Mouse (Mus musculus) left cerebral cortex, postnatal 14 days (tissue): ENCODE measurements around the gene Slc16a10. TPM values are rescaled to one million over a fixed set of nuclear protein-coding genes. Genes with fewer than 3 reads are reported as not detected.

ENCODE experiments used
- DNase-seq, 2 experiments: peaks; one replicate each; pipeline ENCODE4 v3.0.0; 2021 to 2022; ENCODE audit warnings: low spot score in 2 of 2, mixed read lengths in 1 of 2
- intact Hi-C: fragments of 180-260 bp; cut with DNase I; formaldehyde crosslinking; loops from one replicate; pipeline ENCODE4 v1.15.1; 2025
- total RNA-seq, 2 experiments: library from RNA; stranded (reverse); gene quantifications; 2 replicates each; pipeline ENCODE4 v1.2.3; 2021

The Slc16a10 gene
- total RNA-seq, 2 experiments from 2014 or later = 2.7 to 3.9 TPM

DNA sequence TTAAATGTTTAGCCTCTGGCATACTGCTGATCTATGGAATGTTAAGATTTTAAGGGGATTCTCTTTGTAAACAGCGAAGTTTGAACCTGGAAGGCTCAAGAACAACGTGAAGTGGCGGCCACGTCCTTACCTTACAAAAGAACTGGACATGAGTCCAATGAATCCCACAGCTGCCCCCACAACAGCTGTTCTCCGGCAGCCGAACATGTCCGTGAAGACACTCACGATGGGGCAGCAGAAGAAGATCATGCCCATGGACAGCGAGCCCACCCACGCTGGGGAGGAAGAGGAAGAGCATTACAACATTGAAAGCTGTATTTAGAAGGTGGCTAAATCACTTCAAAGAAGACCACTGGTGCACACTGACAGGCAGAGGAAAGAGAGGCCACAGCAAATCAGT lies 61.5 kb downstream of the Slc16a10 start:
- intact Hi-C loops = no loop called here
- DNase-seq = no peak

- intact Hi-C loops = no loop called here
- no peak for DNase-seq
Measured at GRCm38 (mm10) chr10:40079256-40079655, 62.8 kb downstream of the Slc16a10 start.

GRCm38 (mm10) chr10:40077960-40078353 lies 64.1 kb downstream of the Slc16a10 start:
- DNase-seq = no peak
- intact Hi-C loops = no loop called here

DNA sequence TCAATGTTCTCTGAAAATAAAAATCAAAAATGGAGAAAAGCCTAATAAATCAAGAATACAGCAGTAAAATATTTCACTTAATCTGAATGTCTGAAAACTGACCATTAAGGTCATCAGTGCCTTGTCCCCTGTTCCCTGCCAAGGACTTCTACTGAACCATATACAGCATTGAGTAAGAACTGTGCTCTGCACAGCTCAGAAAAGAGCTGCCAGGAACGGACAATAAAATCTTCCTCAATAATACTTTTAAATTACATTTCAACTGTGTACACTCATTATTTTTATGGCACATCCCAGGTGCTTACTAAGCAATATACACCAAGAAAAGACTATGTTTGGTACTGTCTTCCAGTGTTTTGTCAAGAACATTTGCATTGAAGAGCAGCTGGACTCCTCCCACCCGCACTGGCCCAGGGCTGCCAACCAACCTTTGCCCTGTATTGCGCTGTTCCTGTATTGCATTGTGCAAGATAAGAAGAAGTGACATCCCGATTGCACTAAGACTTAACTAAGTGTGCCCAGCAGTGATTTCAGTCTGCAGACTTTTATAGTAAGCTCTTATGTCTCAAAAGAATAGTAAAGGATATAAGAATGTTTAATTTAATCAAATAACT lies 64.6 kb downstream of the Slc16a10 start:
- intact Hi-C loops = no loop called here
- no peak for DNase-seq

DNA sequence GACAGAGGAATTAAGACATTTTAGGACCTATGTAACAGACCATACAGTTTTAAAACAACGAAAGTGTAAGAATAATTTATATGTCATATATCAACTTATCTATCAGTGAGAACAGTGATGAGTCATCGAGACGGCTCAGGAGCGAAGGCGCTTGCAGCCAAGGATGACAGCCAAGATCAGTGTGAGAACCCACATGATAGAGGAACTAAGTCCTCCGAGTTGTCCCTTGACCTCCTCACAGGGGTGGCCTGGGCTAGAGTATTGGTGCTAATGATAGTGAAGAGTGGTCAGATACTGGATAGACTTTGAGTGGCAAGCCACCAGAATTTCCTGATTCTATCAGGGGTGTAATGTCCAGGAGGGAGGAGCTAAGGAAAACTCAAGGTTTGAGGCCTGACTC lies 68.5 kb downstream of the Slc16a10 start:
- DNase-seq = no peak
- intact Hi-C loops = no loop called here

GRCm38 (mm10) chr10:40070684-40071083 lies 71.4 kb downstream of the Slc16a10 start:
- intact Hi-C loops = no loop called here
- DNase-seq = no peak

DNA sequence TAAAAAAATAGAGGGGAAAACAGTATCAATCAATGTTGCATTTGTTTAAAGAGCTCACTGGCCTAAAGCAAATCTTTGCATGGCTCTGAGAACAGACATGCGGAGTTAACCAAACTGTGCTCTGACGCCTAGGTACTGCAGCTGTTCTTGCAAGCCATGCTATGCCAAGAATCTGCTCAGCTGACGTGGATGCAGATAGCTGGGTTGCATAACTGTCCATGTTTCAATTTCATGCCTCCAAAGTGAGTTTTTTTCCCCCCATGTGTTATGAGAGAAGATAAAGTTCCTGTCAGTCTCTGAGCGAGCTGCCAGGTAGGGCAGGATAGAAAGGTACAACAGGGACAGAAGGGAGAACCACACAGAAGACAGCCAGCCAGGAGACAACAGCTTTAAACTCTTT lies 72.8 kb downstream of the Slc16a10 start:
- intact Hi-C loops = no loop called here
- peak in 1 of 2 experiments; percentile 49 for DNase-seq

DNA sequence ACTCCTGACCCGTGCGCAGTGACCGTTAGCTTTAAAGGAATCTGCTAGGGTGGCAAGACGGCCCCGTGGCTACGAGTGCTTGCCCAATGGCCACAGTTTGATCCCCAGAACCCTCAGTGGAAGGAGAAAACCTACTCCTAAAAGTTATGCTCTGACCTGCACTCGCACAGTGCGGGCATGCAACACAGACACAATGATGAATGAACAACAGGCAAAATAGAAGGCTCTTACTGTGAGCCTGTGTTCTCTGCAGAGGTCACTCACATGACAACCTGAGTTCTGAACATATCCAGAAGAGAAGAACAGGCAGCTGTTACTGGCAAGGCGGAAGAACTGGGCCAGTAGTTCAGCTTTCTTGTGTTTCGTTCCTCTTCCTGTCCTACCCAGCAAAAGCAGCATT lies 73.5 kb downstream of the Slc16a10 start:
- DNase-seq = no peak
- intact Hi-C loops = no loop called here

DNA sequence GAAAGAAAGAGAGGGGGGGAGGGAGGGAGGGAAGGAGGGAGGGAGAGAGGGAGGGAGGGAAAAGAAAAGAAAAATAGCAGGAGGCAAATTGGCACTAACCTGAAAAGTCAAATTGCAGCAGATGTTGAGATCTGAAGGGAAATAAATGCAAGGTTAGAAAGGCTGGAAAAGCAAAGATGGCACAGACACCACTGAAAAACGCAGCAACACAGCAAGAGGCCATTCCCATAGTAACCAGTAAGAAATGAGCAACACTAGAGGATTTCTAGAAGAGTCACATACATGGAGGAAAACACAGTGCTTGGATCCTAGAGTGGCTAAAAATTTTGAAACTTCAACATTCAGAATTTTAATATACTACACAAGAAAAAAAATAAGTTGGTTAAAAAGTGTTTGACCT lies 74.5 kb downstream of the Slc16a10 start:
- DNase-seq = no peak
- intact Hi-C loops = no loop called here

DNA sequence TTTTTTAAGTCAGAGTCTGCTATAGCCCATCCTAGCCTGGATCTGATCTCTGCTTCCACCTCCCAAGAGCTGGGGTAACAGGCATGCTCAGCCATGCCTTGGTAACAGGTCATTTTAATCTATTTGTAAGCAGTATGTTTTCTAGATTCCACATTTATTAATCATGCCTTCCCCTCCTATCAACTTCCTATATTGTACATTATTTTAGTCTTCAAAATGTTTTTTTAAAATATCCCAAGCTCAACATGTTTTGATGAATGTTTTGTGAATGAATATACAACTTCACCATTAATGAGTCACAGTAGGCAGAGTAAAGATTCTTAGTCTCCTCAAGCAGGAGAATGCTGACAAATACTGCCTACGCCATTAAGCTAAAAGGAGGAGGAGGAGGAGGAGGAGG lies 75.0 kb downstream of the Slc16a10 start:
- no peak for DNase-seq
- intact Hi-C loops = no loop called here

GRCm38 (mm10) chr10:40065357-40065756 lies 76.7 kb downstream of the Slc16a10 start:
- DNase-seq = no peak
- intact Hi-C loops = no loop called here

DNA sequence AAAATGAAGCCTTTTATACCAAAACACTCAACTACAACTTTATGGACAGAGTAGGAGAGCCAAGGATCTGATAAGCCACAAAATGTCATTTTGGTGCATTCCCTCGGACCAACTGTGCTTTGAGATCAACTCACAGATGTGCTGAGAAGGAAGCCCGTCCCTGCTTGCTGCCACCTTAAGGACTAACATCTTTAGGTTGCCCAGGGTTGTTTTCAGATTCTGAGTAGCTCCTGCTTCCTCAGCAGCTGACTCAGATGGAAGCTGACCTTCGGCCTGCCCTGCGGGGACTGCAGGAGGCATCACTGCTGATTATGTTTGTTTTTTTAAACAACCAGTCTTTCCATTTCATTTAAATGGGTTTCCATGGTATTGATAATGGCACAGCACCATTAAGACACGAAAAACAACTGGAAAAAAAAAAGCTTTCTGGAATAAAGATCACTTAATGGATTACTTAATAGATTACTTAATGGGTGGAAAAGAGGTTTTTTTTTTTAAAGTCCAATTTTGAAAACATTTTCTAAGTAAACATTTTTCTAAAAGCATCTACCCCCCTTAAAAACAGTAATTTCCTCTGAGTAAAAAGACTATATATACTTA lies 78.7 kb downstream of the Slc16a10 start:
- DNase-seq = no peak
- intact Hi-C loops = no loop called here

DNA sequence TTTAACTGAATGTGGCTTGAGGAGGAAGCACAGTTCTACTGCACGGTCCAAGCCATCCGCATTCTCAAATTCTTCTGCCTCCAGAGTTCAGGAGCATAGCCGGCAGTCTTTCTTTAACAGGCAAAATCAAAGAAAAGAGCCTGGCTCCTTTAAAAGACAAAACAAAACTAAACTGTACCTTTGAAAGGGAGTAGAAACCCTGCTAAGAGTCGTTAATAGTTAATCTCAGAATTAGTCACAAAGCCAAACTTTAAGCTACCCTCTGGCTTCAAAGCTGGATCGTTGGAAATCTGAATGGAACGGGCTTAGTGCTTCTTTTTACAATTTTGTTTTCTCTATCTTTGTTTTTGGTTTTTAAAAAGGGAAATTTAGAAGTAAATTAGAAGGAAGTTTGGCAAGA lies 79.2 kb downstream of the Slc16a10 start:
- intact Hi-C loops = no loop called here
- DNase-seq = no peak

DNA sequence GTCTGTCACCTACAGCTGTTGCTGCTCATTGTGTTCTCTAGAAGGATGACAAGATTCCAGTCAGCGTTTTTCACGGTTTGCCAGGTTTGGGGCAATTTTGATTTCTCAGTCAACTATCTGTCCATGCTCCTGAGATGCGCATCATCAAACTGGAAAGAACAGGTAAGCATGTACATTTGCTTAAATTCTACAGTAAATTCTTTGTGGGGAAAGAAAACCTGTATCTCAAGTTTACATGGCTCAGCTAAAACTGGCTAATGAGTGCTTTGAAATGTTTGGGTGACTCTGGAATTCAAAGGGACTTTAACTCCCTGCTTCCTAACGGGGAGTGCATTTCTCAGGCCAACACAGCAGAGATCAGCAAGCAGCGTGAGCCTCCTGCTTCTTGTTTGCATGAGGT lies 80.1 kb downstream of the Slc16a10 start:
- DNase-seq = no peak
- intact Hi-C loops = no loop called here

DNA sequence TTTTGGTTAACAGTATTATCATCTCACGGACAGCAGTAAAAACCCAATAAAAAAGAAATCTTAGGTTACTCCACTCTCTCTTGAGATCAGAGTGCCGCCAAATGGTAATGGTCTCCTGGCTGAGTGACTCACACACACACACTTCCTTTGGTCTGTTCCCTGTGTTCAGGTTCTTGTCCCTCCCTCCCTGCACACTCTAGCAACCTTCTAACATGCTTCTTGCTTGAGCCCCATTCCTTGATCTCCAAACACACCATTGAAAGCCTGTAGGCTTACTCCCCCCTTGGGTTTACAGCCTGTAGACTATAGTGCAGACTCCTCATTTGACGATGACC lies 83.3 kb downstream of the Slc16a10 start:
- intact Hi-C loops = no loop called here
- DNase-seq = no peak

DNA sequence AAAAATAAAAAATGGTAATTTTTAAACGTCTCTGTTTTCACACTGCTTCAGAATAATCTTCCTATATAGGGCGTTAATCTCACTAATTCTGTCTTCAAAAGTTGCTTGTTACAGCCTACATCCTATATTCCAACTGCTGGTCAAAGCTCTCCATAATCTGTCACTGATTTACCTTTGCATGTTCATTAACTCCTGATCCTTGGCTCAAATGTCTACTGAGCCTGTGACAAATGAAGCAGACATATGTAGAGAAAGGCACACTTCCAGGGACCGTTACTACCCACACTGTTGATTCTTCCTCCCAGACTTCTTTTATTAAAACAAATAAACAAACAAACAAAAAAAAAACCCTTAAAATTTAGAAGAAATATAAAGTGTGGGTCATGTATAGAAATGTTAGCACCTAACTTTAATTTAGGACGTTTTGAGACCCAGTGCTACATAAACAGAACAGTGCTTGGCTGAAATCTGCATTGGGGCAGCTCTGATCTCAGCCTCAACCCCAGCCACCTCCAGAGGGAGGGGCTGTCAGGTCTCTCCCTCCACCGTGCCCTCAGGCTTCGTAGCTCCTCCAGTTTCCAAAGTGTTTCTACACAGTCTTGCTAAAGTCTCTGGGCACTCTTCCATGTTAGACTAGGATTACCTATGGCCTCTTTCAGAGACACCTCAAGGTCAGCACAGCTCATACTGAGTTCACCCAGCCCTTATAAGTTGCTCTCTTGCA lies 83.8 kb downstream of the Slc16a10 start:
- intact Hi-C loops = no loop called here

DNA sequence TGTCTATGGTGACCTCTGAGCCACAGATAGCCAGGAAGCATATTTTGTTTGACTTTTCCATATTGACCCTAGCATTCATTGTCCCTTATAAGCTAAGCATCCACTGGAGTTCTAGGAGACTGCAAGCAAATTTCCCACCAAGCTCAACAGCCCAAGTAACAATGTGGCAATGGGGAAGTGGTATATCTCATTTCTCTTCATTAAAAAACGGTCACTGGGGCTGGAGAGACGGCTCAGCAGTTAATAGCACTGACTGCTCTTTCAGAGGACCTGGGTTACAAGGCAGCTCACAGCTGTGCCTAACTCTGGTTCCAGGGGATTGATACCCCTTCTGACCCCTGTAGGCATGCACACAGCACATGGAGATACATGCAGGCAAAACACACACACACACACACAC lies 84.4 kb downstream of the Slc16a10 start:
- no peak for DNase-seq
- intact Hi-C loops = no loop called here

More for the DNA sequence above, 83.8 kb downstream of the Slc16a10 start:
- DNase-seq = no peak

DNA sequence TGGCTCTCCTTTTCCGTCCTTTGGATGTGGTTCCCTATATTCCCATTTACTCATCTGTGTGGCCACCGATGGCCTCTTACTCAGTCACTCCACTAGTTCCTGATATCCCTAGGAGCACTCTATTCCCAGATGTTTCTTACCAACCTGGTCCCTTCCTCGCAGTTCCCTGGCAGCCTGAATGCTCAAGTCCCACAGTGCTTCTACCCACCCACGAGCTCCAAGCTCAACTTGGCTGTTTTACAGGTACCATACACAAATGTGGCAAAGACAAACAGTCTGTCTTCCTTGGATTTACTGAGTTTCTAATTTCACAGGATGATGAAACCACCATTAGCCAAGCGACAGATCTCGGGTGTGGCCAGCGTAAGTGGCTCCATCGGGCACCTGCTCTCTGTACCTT lies 87.6 kb downstream of the Slc16a10 start:
- no peak for DNase-seq
- intact Hi-C loops = no loop called here

DNA sequence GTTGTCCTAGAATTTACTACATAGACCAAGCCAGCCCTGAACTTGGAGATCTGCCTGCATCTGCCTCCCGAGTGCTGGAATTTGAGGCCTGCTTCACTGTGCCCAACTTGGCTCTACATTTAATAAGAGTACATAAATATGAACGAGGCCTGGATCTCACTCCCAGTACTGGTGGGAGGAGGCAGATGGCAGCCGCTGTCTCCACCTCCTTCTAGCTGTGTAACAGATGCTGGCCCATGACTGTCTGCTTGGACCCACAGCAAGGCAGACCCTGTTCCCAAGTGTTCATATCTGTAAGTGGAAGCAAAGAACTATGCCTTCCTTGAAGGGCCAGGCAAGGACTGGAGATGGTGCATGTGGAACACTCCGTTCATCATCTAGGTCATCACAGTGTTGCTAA lies 88.2 kb downstream of the Slc16a10 start:
- DNase-seq = peak in 1 of 2 experiments; percentile 33
- intact Hi-C loops = loop anchor here (1.0 kb wide), 1 partner anchor 158 kb away; no protein-coding TSS in a partner anchor

- peak; percentile 41 to 42 for DNase-seq
- intact Hi-C loops = loop anchor here (1.0 kb wide), 1 partner anchor 159 kb away; no protein-coding TSS in a partner anchor
Measured at GRCm38 (mm10) chr10:40053257-40053895, 88.7 kb downstream of the Slc16a10 start.

GRCm38 (mm10) chr10:40051997-40052396 lies 90.1 kb downstream of the Slc16a10 start:
- intact Hi-C loops = no loop called here
- no peak for DNase-seq
